Mouse (Mus musculus): ENCODE data around the gene Cep126.

DNA sequence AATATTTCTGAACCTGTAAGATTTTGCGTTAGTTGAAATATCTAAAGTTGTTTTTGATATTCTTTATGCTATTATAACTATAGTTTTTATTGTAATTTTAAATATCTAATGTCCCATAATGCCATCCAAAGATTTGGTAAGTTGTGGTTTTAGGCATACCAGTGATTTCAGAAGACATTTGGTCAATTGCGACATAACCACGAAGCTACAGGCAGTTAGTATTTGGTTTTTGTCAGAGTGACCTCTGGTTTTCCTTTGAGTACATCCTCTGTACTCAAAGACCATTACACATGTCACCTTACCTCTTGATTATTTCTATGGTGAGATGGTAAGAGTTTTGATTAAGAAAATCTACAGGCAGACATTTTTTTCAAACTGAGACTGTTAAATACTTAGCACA, 45.5 kb upstream of the Cep126 start:
- no peak for TF ChIP-seq CTCF (IDR thresholded peaks at IDR 0.05; ENCODE audit: control insufficient read depth, insufficient read depth, insufficient replicate concordance, low read depth, low read length)
- TF ChIP-seq POLR2A (IDR thresholded peaks at IDR 0.05; ENCODE audit: control insufficient read depth, low read depth, low read length) = no peak
